Mouse (Mus musculus): ENCODE measurements around the gene Ankrd2. TPM values are rescaled to one million over a fixed set of nuclear protein-coding genes. Genes with fewer than 3 reads are reported as not detected.

Ankrd2 gene
- polyA plus RNA-seq, 2 experiments: 0.08 TPM; not detected in 1

- DNase-seq (ENCODE audit: low read depth in 3 of 3, low spot score in 3 of 3): no peak
Observed at GRCm38 (mm10) chr19:42033611-42034010, 2.2 kb upstream of the Ankrd2 start.

GRCm38 (mm10) chr19:42034146-42034775, 1.5 kb upstream of the Ankrd2 start:
- no peak overlapping the region for H3K4me3 ChIP-seq (ENCODE audit: insufficient read depth in 1 of 2, low read depth in 2 of 2, low read length in 2 of 2)
- H3K4me2 ChIP-seq (ENCODE audit: low read depth): no peak overlapping the region
- no peaks in the 10 kb centered on the region for H3K9me3 ChIP-seq (ENCODE audit: control insufficient read depth, low read length)
- TF ChIP-seq CTCF (IDR thresholded peaks at IDR 0.05; ENCODE audit: low read depth): no peak
- no peak for TF ChIP-seq EP300 (IDR thresholded peaks at IDR 0.05; ENCODE audit: low read depth)
- H3K9ac ChIP-seq (replicated peaks): no peak overlapping the region
- no peak for ATAC-seq (ENCODE audit: insufficient read depth)
- no peaks in the 10 kb centered on the region for H3K4me1 ChIP-seq (replicated peaks; ENCODE audit: control insufficient read depth in 2 of 2, insufficient read depth in 2 of 2, low read length in 1 of 2)
- DNase-seq (ENCODE audit: low read depth in 3 of 3, low spot score in 3 of 3): no peak
- no peaks in the 10 kb centered on the region for H3K36me3 ChIP-seq (replicated peaks; ENCODE audit: control insufficient read depth, insufficient read depth, low read depth)
- 50% methylated on average over 9 of the region's 9 CpGs for WGBS (ENCODE audit: insufficient replicate concordance)
- no peaks in the 10 kb centered on the region for H3K27me3 ChIP-seq (ENCODE audit: control insufficient read depth, insufficient read depth, low read length)
- H3K27ac ChIP-seq: no peak overlapping the region

More at GRCm38 (mm10) chr19:42033611-42034010, 2.2 kb upstream of the Ankrd2 start:
- no peak for ATAC-seq (ENCODE audit: insufficient read depth)
- WGBS (ENCODE audit: insufficient replicate concordance): 72% methylated on average over 14 of the region's 14 CpGs
- TF ChIP-seq CTCF (IDR thresholded peaks at IDR 0.05; ENCODE audit: low read depth): no peak
- no peak for TF ChIP-seq EP300 (IDR thresholded peaks at IDR 0.05; ENCODE audit: low read depth)
- Histone ChIP-seq H3K36me3 (replicated peaks; ENCODE audit: control insufficient read depth, insufficient read depth, low read depth) (no peaks in the 10 kb centered on the region), H3K4me2 (ENCODE audit: low read depth) (no peak overlapping the region), H3K9ac (replicated peaks) (no peak overlapping the region), H3K4me1 (replicated peaks; ENCODE audit: control insufficient read depth in 2 of 2, insufficient read depth in 2 of 2, low read length in 1 of 2) (no peaks in the 10 kb centered on the region), H3K9me3 (ENCODE audit: control insufficient read depth, low read length) (no peaks in the 10 kb centered on the region), H3K27ac (no peak overlapping the region), H3K4me3 (ENCODE audit: insufficient read depth in 1 of 2, low read depth in 2 of 2, low read length in 2 of 2) (no peak overlapping the region), H3K27me3 (ENCODE audit: control insufficient read depth, insufficient read depth, low read length) (no peaks in the 10 kb centered on the region)

GRCm38 (mm10) chr19:42034881-42035455, 832 bp upstream of the Ankrd2 start:
- Histone ChIP-seq H3K9me3 (ENCODE audit: control insufficient read depth, low read length) (no peaks in the 10 kb centered on the region), H3K4me3 (ENCODE audit: insufficient read depth in 1 of 2, low read depth in 2 of 2, low read length in 2 of 2) (no peak overlapping the region), H3K4me1 (replicated peaks; ENCODE audit: control insufficient read depth in 2 of 2, insufficient read depth in 2 of 2, low read length in 1 of 2) (no peaks in the 10 kb centered on the region), H3K4me2 (ENCODE audit: low read depth) (no peak overlapping the region), H3K36me3 (replicated peaks; ENCODE audit: control insufficient read depth, insufficient read depth, low read depth) (no peaks in the 10 kb centered on the region), H3K27me3 (ENCODE audit: control insufficient read depth, insufficient read depth, low read length) (no peaks in the 10 kb centered on the region), H3K9ac (replicated peaks) (no peak overlapping the region), H3K27ac (no peak overlapping the region)
- WGBS (ENCODE audit: insufficient replicate concordance): 62% methylated on average over 11 of the region's 11 CpGs
- TF ChIP-seq CTCF (IDR thresholded peaks at IDR 0.05; ENCODE audit: low read depth) (no peak), EP300 (IDR thresholded peaks at IDR 0.05; ENCODE audit: low read depth) (no peak)
- no peak for ATAC-seq (ENCODE audit: insufficient read depth)
- no peak for DNase-seq (ENCODE audit: low read depth in 3 of 3, low spot score in 3 of 3)

GRCm38 (mm10) chr19:42036357-42036756, 557 bp downstream of the Ankrd2 start:
- Histone ChIP-seq H3K9ac (replicated peaks) (no peak overlapping the region), H3K4me3 (ENCODE audit: insufficient read depth in 1 of 2, low read depth in 2 of 2, low read length in 2 of 2) (no peak overlapping the region), H3K27ac (no peak overlapping the region), H3K4me2 (ENCODE audit: low read depth) (no peak overlapping the region), H3K4me1 (replicated peaks; ENCODE audit: control insufficient read depth in 2 of 2, insufficient read depth in 2 of 2, low read length in 1 of 2) (no peaks in the 10 kb centered on the region), H3K9me3 (ENCODE audit: control insufficient read depth, low read length) (no peaks in the 10 kb centered on the region), H3K27me3 (ENCODE audit: control insufficient read depth, insufficient read depth, low read length) (no peaks in the 10 kb centered on the region), H3K36me3 (replicated peaks; ENCODE audit: control insufficient read depth, insufficient read depth, low read depth) (no peaks in the 10 kb centered on the region)
- DNase-seq (ENCODE audit: low read depth in 3 of 3, low spot score in 3 of 3): no peak
- 58% methylated on average over 3 of the region's 3 CpGs for WGBS (ENCODE audit: insufficient replicate concordance)
- no peak for ATAC-seq (ENCODE audit: insufficient read depth)
- no peak for TF ChIP-seq EP300 (IDR thresholded peaks at IDR 0.05; ENCODE audit: low read depth)
- no peak for TF ChIP-seq CTCF (IDR thresholded peaks at IDR 0.05; ENCODE audit: low read depth)

- Histone ChIP-seq H3K4me2 (ENCODE audit: low read depth) (no peak overlapping the region), H3K27me3 (ENCODE audit: control insufficient read depth, insufficient read depth, low read length) (no peaks in the 10 kb centered on the region), H3K27ac (no peak overlapping the region), H3K9ac (replicated peaks) (no peak overlapping the region), H3K4me1 (replicated peaks; ENCODE audit: control insufficient read depth in 2 of 2, insufficient read depth in 2 of 2, low read length in 1 of 2) (no peaks in the 10 kb centered on the region), H3K36me3 (replicated peaks; ENCODE audit: control insufficient read depth, insufficient read depth, low read depth) (no peaks in the 10 kb centered on the region), H3K9me3 (ENCODE audit: control insufficient read depth, low read length) (no peaks in the 10 kb centered on the region), H3K4me3 (ENCODE audit: insufficient read depth in 1 of 2, low read depth in 2 of 2, low read length in 2 of 2) (no peak overlapping the region)
- ATAC-seq (ENCODE audit: insufficient read depth): no peak
- no peak for DNase-seq (ENCODE audit: low read depth in 3 of 3, low spot score in 3 of 3)
- WGBS (ENCODE audit: insufficient replicate concordance): 67% methylated on average over 11 of the region's 11 CpGs
- TF ChIP-seq EP300 (IDR thresholded peaks at IDR 0.05; ENCODE audit: low read depth): no peak
- no peak for TF ChIP-seq CTCF (IDR thresholded peaks at IDR 0.05; ENCODE audit: low read depth)
Observed at GRCm38 (mm10) chr19:42037167-42037702, 1.4 kb downstream of the Ankrd2 start.
